Mouse (Mus musculus) cortical plate, adult 2 months (tissue): ENCODE measurements around the gene Rec114.

Source experiments
- CTCF ChIP-seq: fragments of 200-500 bp; IDR thresholded peaks from 2 replicates; pipeline ENCODE4 v1.5.1; 2011; ENCODE audit warnings: mild to moderate bottlenecking, control low read depth, low read length; ENCODE audit not compliant: insufficient read depth; ENCODE audit errors: extremely low read depth
- POLR2A ChIP-seq: fragments of 200-500 bp; IDR thresholded peaks from 2 replicates; pipeline ENCODE4 v1.6.1; 2011; ENCODE audit warnings: mild to moderate bottlenecking, low read length, control low read depth; ENCODE audit not compliant: insufficient read depth; ENCODE audit errors: extremely low read depth

GRCm38 (mm10) chr9:58758754-58759153 is 15.0 kb upstream of the Rec114 start:
- no peak for TF ChIP-seq CTCF
- TF ChIP-seq POLR2A = no peak
